Mouse (Mus musculus) intestine, embryonic 14.5 days (tissue): ENCODE results near the gene Pabpc4. TPM values are rescaled to one million over a fixed set of nuclear protein-coding genes. Genes with fewer than 3 reads are reported as not detected.
A peak's percentile ranks its signal among the peaks of the same experiment; 100 is the strongest.

Experiments
- ATAC-seq: fragments of 200-750 bp; cut with Nextera tagmentation; replicated peaks from 2 replicates; pipeline ENCODE4 v1.8.0; 2017; ENCODE audit warnings: low read depth, moderate number of reproducible peaks, moderate TSS enrichment, moderate library complexity; ENCODE audit not compliant: low FRiP score, low TSS enrichment
- DNase-seq: peaks from one replicate; pipeline ENCODE4 v3.0.0-alpha.2; 2018; ENCODE audit warnings: low spot score
- H3K27ac ChIP-seq: fragments of 300-500 bp; sonication (generic); 2 replicates; pipeline ENCODE4 v1.5.1; 2014; ENCODE audit warnings: low read depth, mild to moderate bottlenecking, control low read depth
- H3K27me3 ChIP-seq: fragments of 300-500 bp; sonication (generic); replicated peaks from 2 replicates; pipeline ENCODE4 v1.6.1; 2014; ENCODE audit warnings: low read length, control low read depth; ENCODE audit not compliant: control insufficient read depth, insufficient read depth
- H3K36me3 ChIP-seq: fragments of 300-500 bp; sonication (generic); 2 replicates; pipeline ENCODE4 v1.6.1; 2014; ENCODE audit warnings: low read length, control low read depth; ENCODE audit not compliant: control insufficient read depth, insufficient read depth
- H3K4me1 ChIP-seq: fragments of 300-500 bp; sonication (generic); replicated peaks from 2 replicates; pipeline ENCODE4 v1.6.1; 2014; ENCODE audit warnings: low read length, control low read depth, mixed read lengths; ENCODE audit not compliant: control insufficient read depth, insufficient read depth
- H3K4me2 ChIP-seq: fragments of 300-500 bp; sonication (generic); 2 replicates; pipeline ENCODE4 v1.6.1; 2014; ENCODE audit warnings: low read length
- H3K4me3 ChIP-seq: fragments of 300-500 bp; sonication (generic); 2 replicates; pipeline ENCODE4 v1.5.1; 2014; ENCODE audit warnings: low read depth, low read length, control low read depth, mixed read lengths
- H3K9ac ChIP-seq: fragments of 300-500 bp; sonication (generic); 2 replicates; pipeline ENCODE4 v1.6.1; 2014; ENCODE audit warnings: mild to moderate bottlenecking, low read length
- H3K9me3 ChIP-seq: fragments of 300-500 bp; sonication (generic); 2 replicates; pipeline ENCODE4 v1.6.1; 2016; ENCODE audit warnings: low read length, control low read depth; ENCODE audit not compliant: control insufficient read depth
- WGBS: fragments of 180-500 bp; shearing (Covaris S2); extraction: QIAGEN DNeasy Blood & Tissue Kit; methylation state at CpG from one replicate; pipeline ENCODE4 v1.1.7; 2014; 5-methylcytosine and 5-hydroxymethylcytosine counted together
- polyA plus RNA-seq: library from polyadenylated mRNA; unstranded; fragments of >200 nt; fragmentation: Nextera tagmentation; extraction: Ambion mirVana; gene quantifications from 2 replicates; pipeline ENCODE4 v1.2.1, GENCODE M21; 2014

Pabpc4 gene
- 72.1 and 72.2 TPM in 2 replicates for polyA plus RNA-seq

DNA sequence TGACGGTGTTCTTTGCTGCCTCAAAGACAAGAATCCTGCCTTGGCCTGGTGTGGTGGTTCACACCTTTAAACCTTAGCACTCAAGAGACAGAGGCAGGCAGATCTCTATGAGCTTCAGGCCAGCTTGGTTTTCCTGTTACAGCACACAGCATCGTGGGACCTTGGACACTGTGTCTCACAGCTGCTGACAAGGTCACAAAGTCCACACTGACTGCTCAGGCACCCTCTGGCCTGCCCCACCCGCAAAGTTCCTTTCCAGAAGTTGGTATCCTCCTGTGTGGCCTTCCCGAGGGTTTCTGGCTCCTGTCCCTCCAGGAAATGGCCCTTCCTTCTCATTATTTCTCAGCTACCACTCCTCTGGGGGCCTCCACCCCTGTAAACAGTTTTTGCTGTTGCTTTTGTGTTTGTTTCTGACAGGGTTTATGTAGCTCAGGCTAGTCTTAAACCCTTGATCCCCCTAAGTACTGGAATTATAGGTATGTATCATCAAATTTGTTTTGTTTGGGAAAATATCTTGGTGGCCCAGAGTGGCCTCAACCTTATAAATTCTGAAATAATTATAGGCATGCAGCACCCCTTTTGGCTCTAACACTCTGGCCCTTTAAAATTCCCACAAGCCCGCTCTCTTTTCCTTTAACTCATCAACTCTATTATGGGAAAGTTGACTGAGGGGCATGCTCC is at the start of gene Pabpc4:
TSS of gene Pabpc4 (plus strand) at position 631 of the 681 bp plus-strand sequence.
- Histone ChIP-seq H3K9ac (no peak within 1 kb of the TSS), H3K9me3 (no peaks in the 10 kb centered on the region), H3K36me3 (no peaks in the 10 kb centered on the region), H3K4me2 (no peak within 1 kb of the TSS), H3K27me3 (no peaks in the 10 kb centered on the region), H3K4me3 (no peak within 1 kb of the TSS), H3K4me1 (peaks cover 16% of the 10 kb centered on the region), H3K27ac (no peak within 1 kb of the TSS)
- no peak for ATAC-seq
- DNase-seq, result no peak
- WGBS, result 61% methylated on average over 5 of the region's 5 CpGs

- Histone ChIP-seq H3K4me3 (no peak overlapping the region), H3K4me2 (no peak overlapping the region), H3K4me1 (no peaks in the 10 kb centered on the region; the same call in 1 of the 2 replicates), H3K27me3 (no peaks in the 10 kb centered on the region), H3K9ac (no peak overlapping the region), H3K27ac (no peak overlapping the region), H3K9me3 (no peaks in the 10 kb centered on the region), H3K36me3 (no peaks in the 10 kb centered on the region)
- 89% methylated on average over 9 of the region's 9 CpGs for WGBS
- no peak for ATAC-seq
- no peak for DNase-seq
These were observed 48.2 kb upstream of the Pabpc4 start for GRCm38 (mm10) chr4:123213975-123214374.

- Histone ChIP-seq H3K27me3 (no peaks in the 10 kb centered on the region), H3K4me1 (no peaks in the 10 kb centered on the region; the same call in 1 of the 2 replicates), H3K4me3 (no peak overlapping the region), H3K9me3 (no peaks in the 10 kb centered on the region), H3K27ac (no peak overlapping the region), H3K36me3 (no peaks in the 10 kb centered on the region), H3K9ac (no peak overlapping the region), H3K4me2 (no peak overlapping the region)
- DNase-seq, result no peak
- 63% methylated on average over 1 of the region's 1 CpGs for WGBS
- ATAC-seq, result no peak; the same call in 1 of the 2 replicates
These were observed 46.8 kb upstream of the Pabpc4 start for GRCm38 (mm10) chr4:123215367-123215766.

- H3K27me3 ChIP-seq, result no peaks in the 10 kb centered on the region
- H3K4me2 ChIP-seq, result no peak overlapping the region
- no peak overlapping the region for H3K4me3 ChIP-seq
- peak; percentile 68 for DNase-seq
- no peaks in the 10 kb centered on the region; the same call in 1 of the 2 replicates for H3K4me1 ChIP-seq
- H3K27ac ChIP-seq, result no peak overlapping the region
- H3K9me3 ChIP-seq, result no peaks in the 10 kb centered on the region
- H3K9ac ChIP-seq, result no peak overlapping the region
- WGBS, result 23% methylated on average over 1 of the region's 1 CpGs
- no peaks in the 10 kb centered on the region for H3K36me3 ChIP-seq
- ATAC-seq, result no peak
These were observed 45.4 kb upstream of the Pabpc4 start for GRCm38 (mm10) chr4:123216782-123217181.

DNA sequence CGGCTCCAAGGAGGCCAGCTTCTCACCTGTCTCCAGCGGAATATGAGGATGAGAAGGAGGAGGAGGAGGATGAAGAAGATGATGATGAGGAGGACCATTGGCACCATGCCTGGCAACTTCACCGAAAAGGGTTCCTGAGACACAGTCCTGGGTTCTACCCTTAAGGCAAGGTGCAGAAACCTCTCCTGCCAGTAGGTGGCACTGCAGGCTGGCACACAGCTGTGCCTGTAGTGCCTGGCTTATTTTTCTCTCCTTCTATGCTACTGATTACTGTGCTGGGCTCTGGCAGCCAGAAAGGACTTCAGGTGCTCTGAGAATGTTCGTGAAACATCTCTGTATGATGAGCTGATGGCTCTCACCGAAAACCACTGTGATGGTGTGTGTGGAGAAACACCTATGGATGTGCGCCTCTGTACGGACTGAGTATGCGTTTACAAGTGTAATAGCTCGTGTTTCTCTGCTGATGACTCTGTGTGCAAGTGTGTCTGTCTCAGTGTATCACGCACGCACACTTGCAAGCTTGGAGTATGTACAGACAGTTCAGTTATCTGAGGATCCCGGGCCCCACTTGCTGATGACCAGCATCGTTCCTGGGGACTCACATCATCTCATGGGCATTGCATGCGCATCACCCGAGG is 42.3 kb upstream of the Pabpc4 start:
- no peaks in the 10 kb centered on the region for H3K27me3 ChIP-seq
- H3K36me3 ChIP-seq, result no peaks in the 10 kb centered on the region
- DNase-seq (peak; percentile 88), ATAC-seq (peak; percentile 79)
- WGBS, result 69% methylated on average over 15 of the region's 15 CpGs
- H3K4me1 ChIP-seq, result no peaks in the 10 kb centered on the region; the same call in 1 of the 2 replicates
- no peak overlapping the region for H3K9ac ChIP-seq
- H3K9me3 ChIP-seq, result no peaks in the 10 kb centered on the region
- no peak overlapping the region for H3K4me2 ChIP-seq
- no peak overlapping the region for H3K27ac ChIP-seq
- H3K4me3 ChIP-seq, result no peak overlapping the region

DNA sequence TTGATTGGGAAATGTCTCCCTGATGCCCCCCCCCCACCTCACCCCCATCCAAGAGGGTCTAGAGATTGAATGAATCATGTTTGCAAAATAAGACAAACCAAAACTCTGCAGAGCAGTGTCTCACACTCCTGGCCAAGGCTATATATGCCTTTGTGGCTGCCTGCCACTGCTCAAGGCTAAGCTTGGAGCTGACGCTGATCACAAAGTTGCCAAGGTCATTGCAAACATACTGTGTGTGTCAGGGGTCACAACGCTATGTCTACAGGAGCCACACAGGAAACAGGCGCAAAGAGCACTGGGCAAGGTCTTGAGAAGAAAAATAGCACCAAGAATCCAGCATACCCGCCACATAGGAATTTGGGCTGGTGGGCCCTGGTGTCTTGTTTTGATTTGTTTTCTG is 41.5 kb upstream of the Pabpc4 start:
- H3K9me3 ChIP-seq, result no peaks in the 10 kb centered on the region
- H3K27me3 ChIP-seq, result no peaks in the 10 kb centered on the region
- no peak overlapping the region for H3K27ac ChIP-seq
- peaks cover 2% of the 10 kb centered on the region for H3K4me1 ChIP-seq
- no peak overlapping the region for H3K4me3 ChIP-seq
- WGBS, result 79% methylated on average over 4 of the region's 4 CpGs
- ATAC-seq (no peak), DNase-seq (no peak)
- no peak overlapping the region for H3K9ac ChIP-seq
- no peaks in the 10 kb centered on the region for H3K36me3 ChIP-seq
- H3K4me2 ChIP-seq, result no peak overlapping the region

DNA sequence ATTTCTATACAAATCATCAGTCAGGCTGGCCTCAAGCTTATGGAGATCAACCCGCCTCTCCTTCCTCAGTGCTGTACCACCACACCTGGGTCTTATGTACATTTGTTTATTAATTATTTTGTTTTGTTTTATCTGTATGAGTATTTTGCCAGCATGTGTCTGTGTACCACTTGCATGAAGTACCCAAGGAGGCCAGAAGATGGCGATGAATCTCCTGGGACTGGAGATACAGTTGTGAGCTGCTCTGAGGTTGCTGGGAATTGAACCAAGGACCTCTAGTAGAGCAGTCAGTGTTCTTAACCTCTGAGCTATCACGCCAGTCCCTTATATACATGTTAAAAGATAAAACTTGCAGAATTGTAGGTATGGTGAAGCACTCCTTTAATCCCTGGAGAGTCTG is 38.8 kb upstream of the Pabpc4 start:
- Histone ChIP-seq H3K9ac (no peak overlapping the region), H3K4me1 (peaks cover 19% of the 10 kb centered on the region), H3K9me3 (no peaks in the 10 kb centered on the region), H3K4me2 (no peak overlapping the region), H3K27me3 (no peaks in the 10 kb centered on the region), H3K4me3 (no peak overlapping the region), H3K36me3 (no peaks in the 10 kb centered on the region), H3K27ac (no peak overlapping the region)
- 57% methylated on average over 3 of the region's 3 CpGs for WGBS
- DNase-seq (no peak), ATAC-seq (no peak)

DNA sequence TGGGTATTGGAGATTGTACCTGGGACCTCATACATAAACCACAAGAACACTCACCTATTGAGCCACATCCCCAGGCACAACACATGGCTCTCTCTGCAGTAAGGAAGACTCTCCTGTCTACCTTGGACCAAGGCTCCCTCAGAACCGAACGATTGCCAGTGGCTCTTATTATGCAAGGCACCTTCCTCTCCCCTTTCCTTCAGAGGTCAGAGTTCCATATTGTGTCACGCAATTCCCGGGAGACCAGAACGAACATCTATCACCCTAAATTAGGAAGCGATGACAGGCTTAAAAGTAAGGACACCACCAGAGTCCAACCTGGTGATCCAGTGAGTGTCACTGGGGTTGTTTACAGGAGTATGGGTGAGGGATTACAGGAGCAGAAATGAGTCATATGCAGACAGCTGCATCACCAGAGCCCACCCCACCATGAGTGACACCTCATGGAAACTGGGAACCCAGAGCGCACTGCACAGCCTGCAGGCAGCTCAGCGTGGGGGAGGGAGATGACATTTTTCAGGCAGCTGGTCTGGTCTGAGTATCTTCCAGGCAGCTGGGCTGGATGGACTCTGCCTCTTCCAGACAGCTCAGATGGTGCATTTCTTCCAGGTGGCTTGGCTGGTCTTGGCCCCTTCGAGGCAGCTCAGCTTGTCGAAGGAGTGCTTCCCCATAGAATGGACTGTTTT is 36.3 kb upstream of the Pabpc4 start:
- H3K4me1 ChIP-seq, result peaks cover 32% of the 10 kb centered on the region
- H3K27me3 ChIP-seq, result no peaks in the 10 kb centered on the region
- no peaks in the 10 kb centered on the region for H3K9me3 ChIP-seq
- H3K36me3 ChIP-seq, result no peaks in the 10 kb centered on the region
- no peak overlapping the region for H3K4me2 ChIP-seq
- no peak overlapping the region for H3K9ac ChIP-seq
- H3K4me3 ChIP-seq, result no peak overlapping the region
- 40% methylated on average over 10 of the region's 10 CpGs for WGBS
- ATAC-seq (peak; percentile 36; the same call in 1 of the 2 replicates), DNase-seq (no peak)
- peak overlapping the region; percentile 51 for H3K27ac ChIP-seq
